Mouse (Mus musculus) gastrocnemius, postnatal 10 days (tissue): ENCODE data around the gene Elp4. TPM values are rescaled to one million over a fixed set of nuclear protein-coding genes. Genes with fewer than 3 reads are reported as not detected.

Experiments
- DNase-seq: peaks from one replicate; pipeline ENCODE4 v3.0.0; 2021; ENCODE audit warnings: mixed read lengths
- total RNA-seq, 2 experiments: library from RNA; stranded (reverse); gene quantifications; 2 replicates each; pipeline ENCODE4 v1.2.3; 2021

Gene Elp4
- total RNA-seq, 2 experiments from 2014 or later = 12.5 to 14.1 TPM

- DNase-seq = no peak
These were observed 188.8 kb downstream of the Elp4 start for GRCm38 (mm10) chr2:105715409-105716115.

DNA sequence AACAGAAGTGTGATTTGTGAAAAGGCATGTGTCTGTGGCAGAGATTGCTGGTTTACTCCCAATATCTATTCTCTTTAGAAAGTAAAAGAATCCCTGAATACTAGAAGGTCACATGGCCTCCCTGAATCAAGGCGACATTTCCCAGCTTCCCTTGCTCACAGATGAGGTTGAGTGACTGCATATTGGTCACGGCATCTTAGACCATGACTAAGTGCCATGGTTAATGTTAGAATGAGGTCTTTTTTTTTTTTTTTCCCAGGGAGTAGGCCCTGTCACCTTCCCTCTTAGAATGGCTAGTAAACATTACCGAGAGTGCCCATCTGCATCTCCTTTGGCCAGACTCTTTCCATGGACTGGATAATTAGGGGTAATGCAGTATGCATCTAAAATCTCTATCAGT lies 193.9 kb downstream of the Elp4 start:
- no peak for DNase-seq

GRCm38 (mm10) chr2:105709126-105709525 lies 195.2 kb downstream of the Elp4 start:
- no peak for DNase-seq

DNA sequence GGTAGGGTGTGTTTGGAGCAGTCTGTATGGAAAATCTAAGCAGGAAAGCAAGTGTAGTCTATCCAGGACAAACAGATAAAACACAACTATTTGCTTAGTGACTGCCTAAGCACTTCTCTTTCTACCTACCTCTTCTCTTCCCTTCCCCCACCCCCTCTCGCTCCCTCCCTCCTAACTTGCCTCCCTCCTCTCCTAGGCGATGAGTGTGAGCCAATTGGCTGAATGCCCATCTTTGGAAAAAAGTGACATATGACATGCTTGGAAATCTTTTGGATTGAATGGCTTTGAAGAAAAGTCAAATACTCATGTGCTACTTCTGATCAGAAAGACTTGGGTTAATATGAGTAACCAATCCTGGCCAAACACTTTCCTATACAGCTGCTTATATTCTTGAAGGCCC lies 199.0 kb downstream of the Elp4 start:
- DNase-seq = no peak

DNA sequence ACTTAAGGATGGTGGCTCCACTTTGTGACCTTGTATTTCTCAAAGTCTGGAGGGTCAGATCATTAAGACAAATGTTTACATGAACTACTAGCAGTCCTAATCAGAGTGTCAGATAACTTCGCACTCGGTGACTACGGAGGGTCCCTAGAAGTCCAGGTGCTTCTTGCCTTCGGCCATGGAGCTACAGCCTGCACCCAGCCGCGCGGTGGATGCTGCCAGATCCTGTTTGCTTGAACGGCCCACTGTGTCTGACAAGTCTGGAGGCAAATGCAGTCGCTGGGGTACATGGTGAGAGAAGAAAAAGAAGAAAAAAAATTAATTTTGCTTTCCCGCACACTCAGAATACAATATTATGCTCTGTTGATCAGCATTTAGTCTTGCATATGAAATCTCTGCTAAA lies 201.8 kb downstream of the Elp4 start:
- DNase-seq = no peak

DNA sequence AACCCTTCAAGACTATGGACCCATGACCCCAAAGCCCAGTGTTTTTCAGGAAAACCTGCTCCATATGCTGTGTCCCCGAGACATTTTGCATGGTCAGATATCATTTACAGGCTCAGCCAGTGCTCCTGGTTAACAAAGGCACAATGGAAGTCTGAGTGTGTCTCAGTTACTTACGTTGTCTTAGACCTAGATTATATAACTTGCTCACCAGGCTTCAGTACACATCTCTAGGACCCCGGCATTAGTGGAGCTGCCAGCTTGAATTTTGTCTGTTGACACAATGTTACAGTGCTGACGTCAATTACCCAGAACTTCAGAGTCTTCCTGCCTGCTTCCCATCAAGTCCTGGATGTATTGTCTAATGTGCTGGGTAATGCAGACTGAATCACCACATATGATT lies 202.6 kb downstream of the Elp4 start:
- DNase-seq = no peak

DNA sequence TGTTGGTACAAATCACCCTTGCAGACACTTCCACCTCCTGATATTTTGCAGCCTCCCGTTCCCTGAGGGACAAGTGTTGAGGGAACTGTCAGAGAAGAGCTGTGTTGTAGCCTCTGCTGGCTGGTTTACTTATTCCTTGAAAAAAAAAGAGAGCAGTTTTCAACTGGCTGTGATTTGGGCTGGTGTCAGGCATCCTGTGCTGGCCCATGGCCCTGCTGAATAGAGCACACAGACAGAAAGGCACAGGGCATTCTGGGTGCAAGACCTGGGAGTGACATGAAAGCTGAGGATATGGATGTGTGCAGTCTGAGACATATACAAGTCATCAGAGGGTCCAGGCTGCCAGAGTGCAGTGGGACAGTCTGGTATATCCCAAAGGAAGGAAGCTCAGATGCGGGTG lies 205.7 kb downstream of the Elp4 start:
- no peak for DNase-seq

DNA sequence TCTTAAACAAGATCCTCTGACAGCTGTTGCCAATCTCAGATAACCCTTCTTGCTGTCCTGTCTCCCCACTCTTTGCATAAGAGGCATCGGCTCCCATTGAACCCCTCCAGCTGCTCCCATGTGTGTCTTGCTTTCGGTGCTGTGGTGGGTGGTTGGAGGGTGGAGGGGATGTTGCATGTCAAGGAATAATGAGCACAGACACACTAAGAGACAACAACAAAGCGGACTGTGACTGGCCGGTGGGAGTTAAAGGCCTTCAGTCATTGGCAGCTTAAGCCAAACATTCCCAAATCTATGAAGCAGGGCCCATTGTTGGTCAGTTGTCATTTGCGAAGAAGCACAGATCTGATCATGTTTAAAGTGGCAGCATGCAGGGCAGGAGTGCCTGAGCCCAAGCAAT lies 206.6 kb downstream of the Elp4 start:
- no peak for DNase-seq

DNA sequence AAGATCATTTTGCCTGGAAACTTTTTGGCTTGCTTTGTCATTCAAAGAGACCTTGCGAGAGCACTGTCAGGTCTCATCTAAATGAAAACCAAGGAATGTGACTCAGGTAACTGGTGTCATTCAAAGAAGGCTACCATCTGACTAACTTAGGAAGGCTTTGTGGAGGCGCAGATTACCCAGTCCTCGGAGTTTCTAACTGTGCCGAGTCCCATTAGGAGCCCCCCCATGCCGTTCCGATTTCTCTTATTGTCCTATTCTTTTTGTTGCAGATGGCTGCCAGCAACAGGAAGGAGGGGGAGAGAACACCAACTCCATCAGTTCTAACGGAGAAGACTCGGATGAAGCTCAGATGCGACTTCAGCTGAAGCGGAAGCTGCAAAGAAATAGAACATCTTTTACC lies 213.1 kb downstream of the Elp4 start:
- DNase-seq = no peak

GRCm38 (mm10) chr2:105689771-105690639 lies 214.4 kb downstream of the Elp4 start:
- DNase-seq = no peak

DNA sequence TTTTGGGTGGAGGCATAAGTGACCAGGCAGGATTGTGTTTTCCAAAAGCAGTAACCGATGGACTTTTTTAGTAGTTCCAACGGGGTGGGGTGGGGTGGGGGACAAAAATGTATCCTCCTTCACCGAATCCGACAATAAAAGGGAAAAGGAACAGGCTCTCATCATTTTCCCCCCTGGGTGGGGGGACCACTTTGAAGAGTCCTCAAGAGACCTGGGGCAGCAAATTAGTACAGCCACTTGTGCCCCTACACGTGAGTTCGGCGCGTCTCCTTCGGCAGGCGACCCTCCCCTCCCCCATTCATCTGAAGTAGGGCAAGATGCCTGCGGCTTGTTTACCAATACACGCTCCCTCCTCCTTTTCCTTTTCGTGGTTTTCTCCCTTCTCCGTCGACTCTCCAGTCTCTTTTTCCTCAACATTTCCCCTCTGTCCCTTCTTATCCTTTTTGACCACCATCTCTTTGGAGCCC lies 215.0 kb downstream of the Elp4 start:
- no peak for DNase-seq

DNA sequence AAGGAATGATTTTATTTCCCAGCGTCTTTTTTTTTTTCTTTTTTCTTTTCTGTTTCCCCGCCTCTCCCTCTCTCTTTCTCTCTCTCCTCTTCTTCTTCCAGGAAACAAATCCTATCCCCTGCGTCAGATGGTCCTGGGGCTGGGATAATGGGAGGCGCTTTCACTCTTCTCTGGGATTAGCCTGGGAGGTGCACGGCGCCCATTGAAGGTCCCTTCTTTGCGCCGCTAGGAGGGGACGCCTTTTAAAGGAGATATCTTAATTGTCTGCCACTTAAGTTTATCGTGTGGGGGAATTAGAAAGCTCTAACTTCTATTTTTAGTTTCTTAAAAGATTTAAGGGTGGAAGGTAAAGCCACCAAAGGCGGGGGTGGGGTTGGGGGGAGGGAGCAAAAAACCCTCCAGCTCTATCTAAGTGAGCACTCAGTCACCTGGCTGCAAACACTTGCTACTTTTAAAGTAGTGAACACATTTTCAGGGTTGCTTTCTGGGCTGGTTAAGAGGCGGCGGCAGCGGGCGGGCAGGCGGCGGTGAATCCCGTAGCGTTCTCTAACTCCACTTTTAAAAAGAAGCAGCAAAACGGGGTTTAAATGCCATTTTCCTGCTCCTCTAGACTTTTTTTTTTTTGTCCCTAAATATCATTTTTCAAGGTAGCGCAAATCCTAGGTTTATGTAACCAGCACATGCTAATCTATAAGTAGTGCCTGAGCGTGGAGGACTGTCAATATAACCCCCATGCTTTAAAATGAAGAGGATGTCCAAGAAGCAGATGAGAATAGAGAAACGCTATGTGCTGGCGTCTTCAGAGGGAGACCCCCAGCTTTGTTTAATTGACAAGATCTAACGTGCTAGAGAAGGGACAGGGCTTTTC lies 215.7 kb downstream of the Elp4 start:
- DNase-seq = no peak

GRCm38 (mm10) chr2:105688011-105688410 lies 216.4 kb downstream of the Elp4 start:
- DNase-seq = no peak

DNA sequence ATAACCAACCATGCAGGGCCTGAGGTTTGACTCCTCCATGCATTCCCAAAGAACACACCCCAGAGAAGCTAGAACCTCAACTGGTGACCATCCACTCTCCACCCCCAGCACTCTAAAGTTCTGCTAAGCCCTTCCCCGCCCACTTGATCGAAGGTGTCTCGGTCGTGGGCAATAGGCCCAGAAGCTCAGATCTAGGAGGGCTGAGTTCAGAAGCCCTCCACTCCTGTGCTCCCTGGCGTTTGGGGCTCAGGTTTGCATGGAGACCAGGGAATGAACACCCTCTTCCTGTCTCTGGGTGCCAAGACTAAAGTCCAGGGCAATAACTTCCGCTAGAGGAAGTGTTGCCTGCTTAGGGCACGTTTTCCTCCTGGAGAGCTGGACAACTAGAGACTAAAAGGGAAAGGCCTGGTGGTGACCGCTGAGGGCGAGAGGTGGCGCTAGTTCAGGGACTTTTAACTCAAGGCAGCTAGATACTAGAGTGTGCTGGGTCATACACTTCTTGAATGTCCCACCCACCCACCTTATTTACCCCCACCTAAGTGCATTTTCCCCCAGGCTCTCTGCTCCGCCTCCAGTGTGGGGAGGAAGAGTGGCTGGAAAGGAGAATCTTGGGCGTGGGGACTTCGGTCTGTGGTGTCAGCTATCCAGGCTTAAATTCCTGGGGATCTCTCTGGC lies 216.9 kb downstream of the Elp4 start:
- DNase-seq = no peak

DNA sequence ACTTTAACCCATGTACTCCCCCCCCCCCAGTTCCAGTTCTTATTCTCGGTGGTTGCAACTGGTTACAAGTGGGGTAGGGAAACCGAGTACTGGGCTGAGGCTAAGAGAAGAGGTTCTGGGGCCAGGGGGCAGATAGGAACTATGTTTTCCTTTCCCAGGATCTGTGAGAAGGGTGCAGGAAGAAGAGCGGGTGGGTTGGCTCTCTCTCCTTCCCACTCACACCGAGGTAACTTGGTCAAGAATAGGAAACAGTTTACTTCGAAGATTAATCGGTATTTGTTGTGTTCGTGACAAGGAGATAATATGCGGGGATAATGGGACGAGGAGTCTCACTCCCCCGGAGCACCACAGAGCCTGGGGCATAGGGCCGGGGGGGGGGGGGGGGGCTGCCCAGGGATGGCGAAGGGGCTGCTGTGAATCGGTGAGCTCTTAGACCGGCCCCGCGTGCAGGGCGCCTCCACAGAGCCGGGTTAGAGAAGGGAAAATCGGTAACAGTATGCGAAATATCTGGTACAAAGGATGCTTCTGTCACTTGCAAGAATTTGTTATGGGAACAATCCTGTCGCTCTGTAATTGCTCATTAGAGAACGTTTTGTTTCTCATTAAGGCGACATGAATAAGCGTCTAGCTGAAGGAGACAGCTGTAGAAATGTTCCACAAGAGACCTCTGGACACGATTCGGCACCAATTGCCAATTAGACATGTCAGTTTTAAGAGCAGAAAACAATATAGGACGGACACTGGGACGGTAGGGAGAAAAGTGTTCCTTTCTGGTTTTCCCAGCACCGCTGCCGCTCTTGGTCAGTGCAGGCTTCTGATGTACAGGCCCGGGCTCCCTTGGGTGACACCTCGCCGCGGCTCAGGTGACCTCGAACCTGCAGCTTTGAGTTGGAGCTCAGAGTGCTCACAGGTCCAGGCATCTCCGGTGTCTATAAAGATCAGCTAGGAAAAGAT lies 217.7 kb downstream of the Elp4 start:
- DNase-seq = no peak

DNA sequence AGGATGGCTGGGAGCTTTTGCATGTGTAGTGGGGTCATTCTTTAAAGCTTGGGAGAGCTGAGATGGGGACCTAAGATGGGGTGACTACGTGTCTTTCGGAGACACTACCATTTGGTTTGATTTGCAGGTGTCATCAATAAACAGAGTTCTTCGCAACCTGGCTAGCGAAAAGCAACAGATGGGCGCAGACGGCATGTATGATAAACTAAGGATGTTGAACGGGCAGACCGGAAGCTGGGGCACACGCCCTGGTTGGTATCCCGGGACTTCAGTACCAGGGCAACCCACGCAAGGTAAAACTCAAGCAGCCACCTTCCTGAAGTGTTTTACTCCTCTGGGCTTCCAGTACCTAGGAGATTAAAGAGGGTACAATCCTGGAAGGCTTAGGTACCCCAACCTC lies 218.7 kb downstream of the Elp4 start:
- no peak for DNase-seq

DNA sequence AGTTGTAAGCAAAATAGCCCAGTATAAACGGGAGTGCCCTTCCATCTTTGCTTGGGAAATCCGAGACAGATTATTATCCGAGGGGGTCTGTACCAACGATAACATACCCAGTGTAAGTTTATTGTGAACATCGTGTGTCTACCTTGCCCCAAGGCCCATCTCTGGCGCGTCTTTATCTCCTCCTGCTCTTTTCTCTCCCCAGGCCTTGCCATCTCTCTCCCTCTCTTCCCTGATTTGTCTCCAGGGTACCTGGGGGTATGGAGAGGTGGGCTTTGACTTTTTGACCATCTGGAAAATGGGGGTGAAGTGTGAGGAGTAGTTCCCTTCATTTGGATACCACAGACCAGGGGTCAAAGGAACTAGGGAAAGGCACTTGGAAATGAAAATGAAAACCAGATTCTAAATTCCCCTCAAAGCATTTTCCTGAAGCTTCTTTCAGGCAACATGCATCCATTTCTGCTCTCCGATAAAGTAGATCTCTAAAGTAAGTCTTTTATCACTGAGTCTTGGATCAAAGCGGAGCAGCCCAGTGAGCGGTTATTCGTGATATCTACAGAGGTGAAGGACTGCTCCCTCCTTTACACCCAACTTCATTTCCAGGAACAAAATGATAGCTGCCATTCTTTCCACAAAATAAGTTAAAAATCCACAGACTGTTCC lies 219.2 kb downstream of the Elp4 start:
- no peak for DNase-seq

DNA sequence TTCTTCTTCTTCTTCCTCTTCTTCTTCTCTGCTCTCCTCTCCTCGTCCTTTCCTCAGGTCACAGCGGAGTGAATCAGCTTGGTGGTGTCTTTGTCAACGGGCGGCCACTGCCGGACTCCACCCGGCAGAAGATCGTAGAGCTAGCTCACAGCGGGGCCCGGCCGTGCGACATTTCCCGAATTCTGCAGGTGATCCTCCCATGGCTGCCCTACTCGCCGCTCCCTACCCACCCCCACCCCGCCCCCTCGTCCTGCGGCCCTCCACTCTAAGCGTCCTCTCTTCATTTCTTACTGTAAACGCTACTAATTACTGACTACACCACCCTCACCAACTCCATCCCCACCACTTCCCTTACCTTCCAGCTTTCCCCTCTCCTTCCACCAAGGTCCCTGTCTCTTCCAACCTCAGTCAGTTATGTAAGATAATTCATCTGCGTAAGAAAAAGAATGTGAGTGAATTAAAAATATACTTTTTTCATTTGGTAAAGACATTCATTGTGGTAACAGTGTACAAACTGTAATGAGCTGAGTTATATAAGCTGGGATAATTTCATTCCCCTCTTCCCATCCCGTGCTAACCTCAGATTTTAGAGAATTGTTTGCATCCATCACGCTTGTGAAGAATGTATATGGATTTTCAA lies 220.5 kb downstream of the Elp4 start:
- DNase-seq = no peak

- no peak for DNase-seq
These were observed 221.6 kb downstream of the Elp4 start for GRCm38 (mm10) chr2:105682634-105683351.
